Mouse (Mus musculus) gastrocnemius, adult 2 months (tissue): Measurements from ENCODE around the gene Aoc2. TPM values are rescaled to one million over a fixed set of nuclear protein-coding genes. Genes with fewer than 3 reads are reported as not detected.
"Not testable (repeated sequence)": the region's sequence is repeated elsewhere in the genome, so short reads cannot be mapped to it uniquely, and the experiment has no call there.

Source experiments
- DNase-seq: peaks from one replicate; pipeline ENCODE4 v3.0.0; 2022
- H3K27ac ChIP-seq: fragments of 200-600 bp; 2 replicates; pipeline ENCODE4 v1.8.1; 2022; ENCODE audit warnings: mild to moderate bottlenecking
- H3K4me3 ChIP-seq: fragments of 200-600 bp; 2 replicates; pipeline ENCODE4 v1.8.1; 2022; ENCODE audit warnings: mild to moderate bottlenecking, moderate library complexity
- CTCF ChIP-seq: fragments of 200-600 bp; IDR thresholded peaks from 2 replicates; pipeline ENCODE4 v1.8.1; 2022; ENCODE audit warnings: antibody characterized with exemption, mild to moderate bottlenecking, moderate library complexity
- intact Hi-C: fragments of 180-260 bp; cut with DNase I; formaldehyde crosslinking; loops from one replicate; pipeline ENCODE4 v1.15.1; 2025
- total RNA-seq, 2 experiments: library from RNA; stranded (reverse); gene quantifications; 2 replicates each; pipeline ENCODE4 v1.2.3; 2021

Aoc2 gene
- total RNA-seq, 2 experiments from 2014 or later: 0.64 to 1.4 TPM

GRCm38 (mm10) chr11:101326147-101326546 is 1.3 kb downstream of the Aoc2 start:
- DNase-seq: no peak
- no peak overlapping the region for H3K4me3 ChIP-seq
- intact Hi-C loops: no loop called here

GRCm38 (mm10) chr11:101327311-101327710 is 2.4 kb downstream of the Aoc2 start:
- intact Hi-C loops: no loop called here
- no peak for DNase-seq
- no peak overlapping the region for H3K27ac ChIP-seq
- no peak for TF ChIP-seq CTCF
- H3K4me3 ChIP-seq: no peak overlapping the region

More at GRCm38 (mm10) chr11:101326147-101326546, 1.3 kb downstream of the Aoc2 start:
- TF ChIP-seq CTCF: no peak
- no peak overlapping the region for H3K27ac ChIP-seq

GRCm38 (mm10) chr11:101328941-101329635 is 4.2 kb downstream of the Aoc2 start:
- peak; percentile 60 for DNase-seq
- Histone ChIP-seq H3K27ac (peak overlapping the region; percentile 29), H3K4me3 (no peak overlapping the region)
- intact Hi-C loops: no loop called here
- TF ChIP-seq CTCF: no peak

GRCm38 (mm10) chr11:101330371-101330924 is 5.6 kb downstream of the Aoc2 start, which contains the start of gene Aoc3:
Gene Aoc3 (plus strand): TSS chr11:101330605.
- no peak for TF ChIP-seq CTCF
- DNase-seq: peak; percentile 59
- peak within 1 kb of the TSS; percentile 81 for H3K27ac ChIP-seq
- intact Hi-C loops: no loop called here
- peak within 1 kb of the TSS; percentile 65 for H3K4me3 ChIP-seq

- intact Hi-C loops, DNase-seq: not testable (repeated sequence)
- H3K27ac ChIP-seq: peak overlapping the region; percentile 81
- H3K4me3 ChIP-seq: peak overlapping the region; percentile 65
Observed at GRCm38 (mm10) chr11:101330961-101331360, 6.1 kb downstream of the Aoc2 start.

GRCm38 (mm10) chr11:101332537-101332936 is 7.7 kb downstream of the Aoc2 start:
- H3K4me3 ChIP-seq: peak overlapping the region; percentile 65
- DNase-seq: no peak
- no peak for TF ChIP-seq CTCF
- intact Hi-C loops: no loop called here
- peak overlapping the region; percentile 81 for H3K27ac ChIP-seq

GRCm38 (mm10) chr11:101334023-101334422 is 9.2 kb downstream of the Aoc2 start:
- DNase-seq: no peak
- Histone ChIP-seq H3K27ac (peak overlapping the region; percentile 56), H3K4me3 (peak overlapping the region; percentile 65)
- no peak for TF ChIP-seq CTCF
- intact Hi-C loops: no loop called here

- intact Hi-C loops: no loop called here
- Histone ChIP-seq H3K4me3 (peak overlapping the region; percentile 65), H3K27ac (no peak overlapping the region)
- no peak for TF ChIP-seq CTCF
- no peak for DNase-seq
Observed at GRCm38 (mm10) chr11:101334516-101334915, 9.7 kb downstream of the Aoc2 start.

GRCm38 (mm10) chr11:101335685-101336084 is 10.8 kb downstream of the Aoc2 start:
- intact Hi-C loops: no loop called here
- no peak overlapping the region for H3K27ac ChIP-seq
- DNase-seq: no peak
- peak overlapping the region; percentile 23 for H3K4me3 ChIP-seq
- TF ChIP-seq CTCF: peak; percentile 17; the same call in 1 of the 2 replicates

- DNase-seq: no peak
- intact Hi-C loops: no loop called here
- Histone ChIP-seq H3K27ac (no peak overlapping the region), H3K4me3 (peak overlapping the region; percentile 44)
- TF ChIP-seq CTCF: no peak
Observed at GRCm38 (mm10) chr11:101338123-101338760, 13.4 kb downstream of the Aoc2 start.

GRCm38 (mm10) chr11:101347083-101347775 is 22.4 kb downstream of the Aoc2 start:
- no peak for TF ChIP-seq CTCF
- no peak for DNase-seq
- intact Hi-C loops: no loop called here
- H3K4me3 ChIP-seq: no peak overlapping the region
- H3K27ac ChIP-seq: no peak overlapping the region

GRCm38 (mm10) chr11:101348774-101349173 is 23.9 kb downstream of the Aoc2 start:
- no peak overlapping the region for H3K27ac ChIP-seq
- no peak for DNase-seq
- intact Hi-C loops: no loop called here
- no peak for TF ChIP-seq CTCF
- H3K4me3 ChIP-seq: no peak overlapping the region

- no peak for TF ChIP-seq CTCF
- no peak for DNase-seq
- Histone ChIP-seq H3K27ac (no peak overlapping the region), H3K4me3 (no peak overlapping the region)
- intact Hi-C loops: no loop called here
Observed at GRCm38 (mm10) chr11:101349216-101349615, 24.4 kb downstream of the Aoc2 start.
